Mouse (Mus musculus) CD8-positive naive resting alpha-beta T cell, adult 57 days (primary cell): ENCODE measurements around the gene Chka. TPM values are rescaled to one million over a fixed set of nuclear protein-coding genes. Genes with fewer than 3 reads are reported as not detected.

Experiments used
- total RNA-seq: library from RNA; stranded (reverse); gene quantifications from one replicate; pipeline ENCODE4 v1.2.4, GENCODE M21; 2023

Chka gene
- total RNA-seq, result 58.8 TPM

GRCm38 (mm10) chr19:3851502-3851962 is at the start of gene Chka:
TSS of gene Chka (plus strand) at chr19:3851773.

GRCm38 (mm10) chr19:3906795-3907786 is 55.5 kb downstream of the Chka start, which contains the start of gene Tcirg1:
TSS of gene Tcirg1 (minus strand) at chr19:3907133.

GRCm38 (mm10) chr19:3912337-3913204 is 61.0 kb downstream of the Chka start, which contains the start of gene Ndufs8:
TSS of gene Ndufs8 (minus strand) at chr19:3912774.

GRCm38 (mm10) chr19:3929211-3929941 is 77.8 kb downstream of the Chka start, which contains the start of gene Aldh3b1:
TSS of gene Aldh3b1 (minus strand) at chr19:3929808.

GRCm38 (mm10) chr19:3935032-3935895 is 83.7 kb downstream of the Chka start, which contains the start of gene Unc93b1:
TSS of gene Unc93b1 (plus strand) at chr19:3935186.

Other genes with a start within 250 kb of the Chka start
- gene Lrp5, start 165.2 kb upstream of the Chka start, total RNA-seq, result 5.4 TPM
- 5.6 TPM for gene 1810055G02Rik, start 143.5 kb upstream of the Chka start, total RNA-seq
- gene Kmt5b, start 84.4 kb upstream of the Chka start, total RNA-seq, result 139 TPM
- 83.4 TPM for gene Tcirg1, start 55.4 kb downstream of the Chka start, total RNA-seq
- gene Ndufs8, start 61.0 kb downstream of the Chka start, total RNA-seq, result 52.9 TPM
- 1.6 TPM for gene Aldh3b1, start 78.0 kb downstream of the Chka start, total RNA-seq
- 43.8 TPM for gene Unc93b1, start 83.4 kb downstream of the Chka start, total RNA-seq
- gene Aldh3b3, start 106.9 kb downstream of the Chka start, total RNA-seq, result not detected
- gene Aldh3b2, start 120.6 kb downstream of the Chka start, total RNA-seq, result not detected
- not detected for gene Acy3, start 134.8 kb downstream of the Chka start, total RNA-seq
- gene Tbx10, start 141.0 kb downstream of the Chka start, total RNA-seq, result not detected
- gene Nudt8, start 148.8 kb downstream of the Chka start, total RNA-seq, result 8.7 TPM
- 2.3 TPM for gene Gm49405, start 148.9 kb downstream of the Chka start, total RNA-seq
- gene Doc2g, start 151.5 kb downstream of the Chka start, total RNA-seq, result 5.1 TPM
- gene Ndufv1, start 161.0 kb downstream of the Chka start, total RNA-seq, result 109 TPM
- 191 TPM for gene Gstp1, start 186.2 kb downstream of the Chka start, total RNA-seq
- gene Gstp2, start 194.2 kb downstream of the Chka start, total RNA-seq, result 32.5 TPM
- gene Gstp3, start 207.8 kb downstream of the Chka start, total RNA-seq, result 26.6 TPM
- not detected for gene Cabp2, start 229.8 kb downstream of the Chka start, total RNA-seq
- gene Cdk2ap2, start 245.4 kb downstream of the Chka start, total RNA-seq, result 161 TPM
- 317 TPM for gene Pitpnm1, start 248.2 kb downstream of the Chka start, total RNA-seq